In genomic region chr6:90359445-90359844, GRCm38 (mm10) we compare ENCODE assay signal across 16 mouse cellular contexts. TPM values are rescaled to one million over a fixed set of nuclear protein-coding genes. Genes with fewer than 3 reads are reported as not detected.
DNase-seq lines count a peak whose midpoint lies in the region; ATAC-seq and TF ChIP-seq lines count a peak whose summit lies in the region.
"Had no signal": no experiment of that assay in that cellular context is flagged by ENCODE, and none has a peak within 500 bp of the region (broad histone marks: within the 10 kb centered on the region; RNA-seq: fewer than 3 reads in every experiment).

No protein-coding gene starts in this region.

- no peak for TF ChIP-seq POLR2A in kidney, adult 2 months (IDR thresholded peaks at IDR 0.05; ENCODE audit: low read depth, low read length)
- TF ChIP-seq POLR2A in myocyte (IDR thresholded peaks at IDR 0.05; ENCODE audit: insufficient read length, low read depth) = no peak

- peak overlapping the region; percentile 69 for H3K27ac ChIP-seq in kidney, adult 2 months (ENCODE audit: insufficient read depth, low read depth, low read length)
- H3K27ac ChIP-seq in embryonic facial prominence, embryonic 12.5 days = peak overlapping the region; percentile 69
- H3K27ac ChIP-seq: forebrain, embryonic 15.5 days had no signal

- no peak for TF ChIP-seq CTCF in kidney, adult 2 months (conservative IDR thresholded peaks at IDR 0.05; ENCODE audit: insufficient read depth, insufficient read length, low read depth, low read length)

- WGBS in kidney, adult 2 months = 31% methylated on average over 2 of the region's 2 CpGs
- 74% methylated on average over 2 of the region's 2 CpGs for WGBS in embryonic facial prominence, embryonic 12.5 days

- peaks cover 13% of the 10 kb centered on the region; the same call in 1 of the 2 replicates for H3K4me1 ChIP-seq in kidney, adult 2 months (ENCODE audit: control insufficient read depth, insufficient read depth, low read length)
- peaks cover 17% of the 10 kb centered on the region; the same call in 1 of the 2 replicates for H3K4me1 ChIP-seq in embryonic facial prominence, embryonic 12.5 days

- no peak overlapping the region for H3K4me3 ChIP-seq in kidney, adult 2 months (ENCODE audit: insufficient read depth, low read depth, low read length)
- no peak overlapping the region for H3K4me3 ChIP-seq in embryonic facial prominence, embryonic 12.5 days
- H3K4me3 ChIP-seq in myocyte = no peak overlapping the region
- H3K4me3 ChIP-seq: forebrain, embryonic 15.5 days; heart, adult 2 months; hindbrain, embryonic 12.5 days; megakaryocyte, embryonic 14.5 days had no signal

- H3K79me2 ChIP-seq in myocyte (ENCODE audit: control insufficient read depth, insufficient read depth) = no peaks in the 10 kb centered on the region

- H3K9me3 ChIP-seq in embryonic facial prominence, embryonic 12.5 days = no peaks in the 10 kb centered on the region
- H3K9me3 ChIP-seq: forebrain, embryonic 15.5 days; hindbrain, embryonic 12.5 days; megakaryocyte, embryonic 14.5 days had no signal

- no peak overlapping the region for H3K4me2 ChIP-seq in embryonic facial prominence, embryonic 12.5 days (replicated peaks)
- H3K4me2 ChIP-seq in myocyte (ENCODE audit: low read depth) = peak overlapping the region; percentile 59
- H3K4me2 ChIP-seq: forebrain, embryonic 15.5 days; hindbrain, embryonic 12.5 days had no signal

- H3K27me3 ChIP-seq in kidney, adult 2 months (replicated peaks; ENCODE audit: control insufficient read depth, insufficient read depth, low read length) = no peaks in the 10 kb centered on the region
- no peaks in the 10 kb centered on the region for H3K27me3 ChIP-seq in embryonic facial prominence, embryonic 12.5 days
- no peaks in the 10 kb centered on the region for H3K27me3 ChIP-seq in myocyte (ENCODE audit: control insufficient read depth, insufficient read depth, insufficient read length)
- H3K27me3 ChIP-seq: forebrain, embryonic 15.5 days; hindbrain, embryonic 12.5 days had no signal

- no peak for ATAC-seq in embryonic facial prominence, embryonic 12.5 days (ENCODE audit: insufficient number of reproducible peaks, insufficient read depth, low FRiP score, low TSS enrichment)

- H3K9ac ChIP-seq in embryonic facial prominence, embryonic 12.5 days = no peak overlapping the region
- H3K9ac ChIP-seq: forebrain, embryonic 15.5 days; hindbrain, embryonic 12.5 days had no signal

- DNase-seq in kidney, adult 2 months = no peak
- no peak for DNase-seq in kidney, postnatal 10 days
- DNase-seq in NIH3T3 (ENCODE audit: low read depth) = peak; percentile 69
- no peak for DNase-seq in natural killer cell, adult 2 months (ENCODE audit: low spot score in 2 of 2)
- DNase-seq in urinary bladder, adult 18-20 months (ENCODE audit: low spot score in 2 of 2) = no peak
- DNase-seq: layer of hippocampus, postnatal 36 days had no signal

- no peak overlapping the region for H3ac ChIP-seq in myocyte (ENCODE audit: control insufficient read depth, insufficient read length)

- H3K36me3 ChIP-seq in kidney, adult 2 months (ENCODE audit: control insufficient read depth, insufficient read depth, low read length) = no peaks in the 10 kb centered on the region
- no peaks in the 10 kb centered on the region for H3K36me3 ChIP-seq in embryonic facial prominence, embryonic 12.5 days
- no peaks in the 10 kb centered on the region for H3K36me3 ChIP-seq in myocyte (ENCODE audit: control insufficient read depth, insufficient read depth)
- H3K36me3 ChIP-seq: forebrain, embryonic 15.5 days; hindbrain, embryonic 12.5 days had no signal

TF ChIP-seq in myocyte, 11 proteins besides CTCF, POLR2A, EP300 and RAD21:
- TF ChIP-seq MYOD1 (IDR thresholded peaks at IDR 0.05; ENCODE audit: control insufficient read depth in 1 of 3, insufficient read length in 2 of 3, low read depth in 2 of 3) (no peak), CEBPB (IDR thresholded peaks at IDR 0.05; ENCODE audit: insufficient read depth, poor library complexity, severe bottlenecking) (no peak), REST (IDR thresholded peaks at IDR 0.05; ENCODE audit: insufficient read depth, insufficient read length) (no peak), MYOG (IDR thresholded peaks at IDR 0.05; ENCODE audit: control insufficient read depth in 1 of 3, insufficient read depth in 1 of 3, insufficient read length in 2 of 3, low read depth in 2 of 3) (no peak), TCF3 (IDR thresholded peaks at IDR 0.05; ENCODE audit: insufficient read length, low read depth) (no peak), MAX (IDR thresholded peaks at IDR 0.05; ENCODE audit: low read depth) (no peak), E2F4 (IDR thresholded peaks at IDR 0.05; ENCODE audit: insufficient read depth) (no peak), TCF12 (IDR thresholded peaks at IDR 0.05; ENCODE audit: insufficient read depth, poor library complexity, severe bottlenecking) (no peak), USF1 (IDR thresholded peaks at IDR 0.05; ENCODE audit: low read depth) (no peak), SRF (IDR thresholded peaks at IDR 0.05; ENCODE audit: control insufficient read depth, insufficient read length, low read depth) (no peak)

RNA-seq across cellular contexts. Expression of gene Zxdc, which starts 9.8 kb away (rescaled TPM):
- polyA plus RNA-seq in kidney, adult 2 months (2012; rRNA removed) = 12.6 and 17.9 TPM in 2 replicates
- 11.5 and 12.6 TPM in 2 replicates for polyA plus RNA-seq in embryonic facial prominence, embryonic 12.5 days (2016; fragmentation: Nextera tagmentation; extraction: Ambion mirVana)
- polyA plus RNA-seq in myocyte (2012; fragmentation: generic; extraction: Trizol) = 7.6 TPM

RNA-seq across cellular contexts. Expression of gene Uroc1, which starts 26.4 kb away (rescaled TPM):
- 34.0 and 50.2 TPM in 2 replicates for polyA plus RNA-seq in kidney, adult 2 months (2012; rRNA removed)
- not detected in 2 replicates for polyA plus RNA-seq in embryonic facial prominence, embryonic 12.5 days (2016; fragmentation: Nextera tagmentation; extraction: Ambion mirVana)
- not detected for polyA plus RNA-seq in myocyte (2012; fragmentation: generic; extraction: Trizol)
- polyA plus RNA-seq: embryonic facial prominence, embryonic 11.5 days; forebrain, embryonic 15.5 days; heart, adult 2 months; hindbrain, embryonic 12.5 days had no signal

RNA-seq across cellular contexts. Expression of gene Chst13, which starts 34.5 kb away (rescaled TPM):
- 1.5 and 3.0 TPM in 2 replicates for polyA plus RNA-seq in kidney, adult 2 months (2012; rRNA removed)
- polyA plus RNA-seq in embryonic facial prominence, embryonic 12.5 days (2016; fragmentation: Nextera tagmentation; extraction: Ambion mirVana) = 0.22 TPM in 1 of 2 replicates, not detected in the other
- 3.9 TPM for polyA plus RNA-seq in myocyte (2012; fragmentation: generic; extraction: Trizol)
- polyA plus RNA-seq: embryonic facial prominence, embryonic 11.5 days; forebrain, embryonic 15.5 days had no signal

RNA-seq across cellular contexts. Expression of gene BC048671, which starts 58.4 kb away (rescaled TPM):
- polyA plus RNA-seq in kidney, adult 2 months (2012; rRNA removed) = not detected in 2 replicates
- polyA plus RNA-seq in embryonic facial prominence, embryonic 12.5 days (2016; fragmentation: Nextera tagmentation; extraction: Ambion mirVana) = not detected in 2 replicates
- not detected for polyA plus RNA-seq in myocyte (2012; fragmentation: generic; extraction: Trizol)
- polyA plus RNA-seq: embryonic facial prominence, embryonic 11.5 days; forebrain, embryonic 15.5 days; hindbrain, embryonic 12.5 days; liver, adult 2 months; lung, embryonic 16.5 days; thymus, postnatal 0 days had no signal

Comparison
In these comparisons a context has a peak if more than half of its experiments do, and no peak if none do; other contexts are left out.
1. RNA of gene Uroc1, which starts 26.4 kb away (polyA plus RNA-seq): 34.0 to 50.2 TPM in kidney, adult 2 months; not detected in embryonic facial prominence, embryonic 12.5 days and not detected in myocyte (single experiment); every median in the first group is over 10 times any median in the second.